In genomic region chr9:55439206-55439780, GRCm38 (mm10) we compare ENCODE assay signal across 20 mouse cellular contexts.
DNase-seq lines count a peak whose midpoint lies in the region; ATAC-seq lines count a peak whose summit lies in the region.
"Had no signal": no experiment of that assay in that cellular context is flagged by ENCODE, and none has a peak within 500 bp of the region (broad histone marks: within the 10 kb centered on the region; RNA-seq: fewer than 3 reads in every experiment).

No protein-coding gene starts in this region.

- H3K4me2 ChIP-seq in hindbrain, embryonic 12.5 days (replicated peaks) = no peak overlapping the region
- no peak overlapping the region for H3K4me2 ChIP-seq in neural tube, embryonic 15.5 days
- H3K4me2 ChIP-seq: forebrain, embryonic 13.5 days; heart, embryonic 11.5 days; heart, embryonic 15.5 days had no signal

- H3K27me3 ChIP-seq in hindbrain, embryonic 10.5 days (ENCODE audit: insufficient read depth, poor library complexity, severe bottlenecking) = no peaks in the 10 kb centered on the region
- no peaks in the 10 kb centered on the region for H3K27me3 ChIP-seq in hindbrain, embryonic 12.5 days
- H3K27me3 ChIP-seq in neural tube, embryonic 15.5 days (replicated peaks) = no peaks in the 10 kb centered on the region
- H3K27me3 ChIP-seq: forebrain, embryonic 13.5 days; heart, embryonic 15.5 days had no signal

- H3K36me3 ChIP-seq in hindbrain, embryonic 10.5 days = no peaks in the 10 kb centered on the region
- no peaks in the 10 kb centered on the region for H3K36me3 ChIP-seq in hindbrain, embryonic 12.5 days
- no peaks in the 10 kb centered on the region; the same call in 1 of the 2 replicates for H3K36me3 ChIP-seq in neural tube, embryonic 15.5 days
- H3K36me3 ChIP-seq: embryonic facial prominence, embryonic 10.5 days; heart, embryonic 15.5 days had no signal

- ATAC-seq in hindbrain, embryonic 12.5 days (ENCODE audit: low FRiP score) = no peak
- no peak for ATAC-seq in neural tube, embryonic 15.5 days (ENCODE audit: low FRiP score)
- peak; percentile 37; the same call in 1 of the 2 replicates for ATAC-seq in granulocyte monocyte progenitor cell, adult 5-6 weeks (replicated peaks; ENCODE audit: poor library complexity, severe bottlenecking)
- ATAC-seq: forebrain, embryonic 13.5 days; forebrain, postnatal 0 days; hindbrain, embryonic 16.5 days; inflammation-experienced regulatory T-cells, adult 6 months had no signal

- no peaks in the 10 kb centered on the region for H3K9me3 ChIP-seq in hindbrain, embryonic 10.5 days
- H3K9me3 ChIP-seq in hindbrain, embryonic 12.5 days (replicated peaks) = no peaks in the 10 kb centered on the region
- H3K9me3 ChIP-seq in neural tube, embryonic 15.5 days (replicated peaks) = no peaks in the 10 kb centered on the region
- H3K9me3 ChIP-seq: embryonic facial prominence, embryonic 10.5 days; forebrain, embryonic 13.5 days; heart, embryonic 15.5 days had no signal

- no peaks in the 10 kb centered on the region for H3K4me1 ChIP-seq in hindbrain, embryonic 10.5 days (replicated peaks)
- no peaks in the 10 kb centered on the region for H3K4me1 ChIP-seq in hindbrain, embryonic 12.5 days
- no peaks in the 10 kb centered on the region for H3K4me1 ChIP-seq in neural tube, embryonic 15.5 days
- H3K4me1 ChIP-seq: embryonic facial prominence, embryonic 10.5 days; forebrain, embryonic 13.5 days; heart, embryonic 15.5 days had no signal

- H3K27ac ChIP-seq in hindbrain, embryonic 10.5 days = peak overlapping the region; percentile 0; the same call in 1 of the 2 replicates
- no peak overlapping the region for H3K27ac ChIP-seq in hindbrain, embryonic 12.5 days
- no peak overlapping the region for H3K27ac ChIP-seq in neural tube, embryonic 15.5 days (replicated peaks)
- H3K27ac ChIP-seq: embryonic facial prominence, embryonic 10.5 days; forebrain, embryonic 13.5 days; heart, embryonic 15.5 days had no signal

- DNase-seq in hindbrain, embryonic 10.5 days (ENCODE audit: low spot score) = no peak
- DNase-seq in neural tube, embryonic 10.5 days (ENCODE audit: extremely low spot score, low spot score) = peak; percentile 11
- DNase-seq in MEL-GATA-1-ER (ENCODE audit: extremely low read depth, low read depth) = peak; percentile 32
- DNase-seq in right cerebral cortex, adult 18-20 months = no peak
- DNase-seq: adrenal gland, postnatal 10 days; cerebellum, adult 11 months; cerebellum, adult 9-11 months; cerebellum, postnatal 36 days; forebrain, postnatal 0 days; gastrocnemius, postnatal 14 days; heart, postnatal 14 days had no signal

- no peak overlapping the region for H3K4me3 ChIP-seq in hindbrain, embryonic 10.5 days
- no peak overlapping the region for H3K4me3 ChIP-seq in hindbrain, embryonic 12.5 days
- no peak overlapping the region for H3K4me3 ChIP-seq in neural tube, embryonic 15.5 days (replicated peaks)
- H3K4me3 ChIP-seq: embryonic facial prominence, embryonic 10.5 days; forebrain, embryonic 13.5 days; heart, embryonic 15.5 days had no signal

- 84% methylated on average over 5 of the region's 5 CpGs for WGBS in hindbrain, embryonic 10.5 days
- 87% methylated on average over 5 of the region's 5 CpGs for WGBS in hindbrain, embryonic 12.5 days
- 82% methylated on average over 5 of the region's 5 CpGs for WGBS in neural tube, embryonic 15.5 days

- H3K9ac ChIP-seq in hindbrain, embryonic 12.5 days = no peak overlapping the region
- no peak overlapping the region for H3K9ac ChIP-seq in neural tube, embryonic 15.5 days (replicated peaks)
- H3K9ac ChIP-seq: forebrain, embryonic 13.5 days; forebrain, postnatal 0 days; heart, embryonic 15.5 days had no signal

Comparison
In these comparisons a context has a peak if more than half of its experiments do, and no peak if none do; other contexts are left out.
1. DNase-seq: peak in neural tube, embryonic 10.5 days (single experiment) and MEL-GATA-1-ER (single experiment); none in hindbrain, embryonic 10.5 days (single experiment) and right cerebral cortex, adult 18-20 months (single experiment).